Mouse (Mus musculus): ENCODE data around the gene Il17d. TPM values are rescaled to one million over a fixed set of nuclear protein-coding genes. Genes with fewer than 3 reads are reported as not detected.

The Il17d gene
- 3.4 and 4.4 TPM in 2 replicates for polyA plus RNA-seq (2014; fragmentation: Nextera tagmentation; extraction: Ambion mirVana)

GRCm38 (mm10) chr14:57524671-57525387 is at the start of gene Il17d:
TSS of gene Il17d (plus strand) at chr14:57524777.
- peak within 1 kb of the TSS; percentile 77 for H3K4me2 ChIP-seq (replicated peaks; ENCODE audit: low read depth, low read length)
- H3K27ac ChIP-seq (ENCODE audit: low read length), result peak within 1 kb of the TSS; percentile 76
- H3K4me3 ChIP-seq (ENCODE audit: low read depth, low read length), result peak within 1 kb of the TSS; percentile 63
- 0 out of 2 replicates have a peak, but pooled peaks have one; percentile 8 for ATAC-seq (ENCODE audit: insufficient number of reproducible peaks, insufficient read depth, low FRiP score, low read depth)
- H3K9ac ChIP-seq (replicated peaks; ENCODE audit: low read depth, low read length), result peak within 1 kb of the TSS; percentile 60
- 1% methylated on average over 78 of the region's 104 CpGs for WGBS
- no peaks in the 10 kb centered on the region for H3K9me3 ChIP-seq (ENCODE audit: control insufficient read depth, low read depth, low read length)
- H3K36me3 ChIP-seq (ENCODE audit: control insufficient read depth, insufficient read depth, low read length), result no peaks in the 10 kb centered on the region
- H3K4me1 ChIP-seq (ENCODE audit: control insufficient read depth, insufficient read depth, low read length), result no peaks in the 10 kb centered on the region
- no peaks in the 10 kb centered on the region for H3K27me3 ChIP-seq (ENCODE audit: control insufficient read depth, insufficient read depth, low read length)

- 83% methylated on average over 2 of the region's 2 CpGs for WGBS
These were observed 49.5 kb upstream of the Il17d start for GRCm38 (mm10) chr14:57475057-57475456.

GRCm38 (mm10) chr14:57482262-57482661 is 42.3 kb upstream of the Il17d start:
- H3K4me3 ChIP-seq (ENCODE audit: low read depth, low read length), result no peak overlapping the region
- no peak overlapping the region for H3K4me2 ChIP-seq (replicated peaks; ENCODE audit: low read depth, low read length)
- no peak overlapping the region for H3K9ac ChIP-seq (replicated peaks; ENCODE audit: low read depth, low read length)
- no peaks in the 10 kb centered on the region for H3K9me3 ChIP-seq (ENCODE audit: control insufficient read depth, low read depth, low read length)
- WGBS, result 95% methylated on average over 2 of the region's 2 CpGs
- H3K27me3 ChIP-seq (ENCODE audit: control insufficient read depth, insufficient read depth, low read length), result no peaks in the 10 kb centered on the region
- H3K36me3 ChIP-seq (ENCODE audit: control insufficient read depth, insufficient read depth, low read length), result 0 out of 2 replicates have a peak, but pooled peaks cover 3% of the 10 kb centered on the region
- no peak overlapping the region for H3K27ac ChIP-seq (ENCODE audit: low read length)
- no peaks in the 10 kb centered on the region for H3K4me1 ChIP-seq (ENCODE audit: control insufficient read depth, insufficient read depth, low read length)
- ATAC-seq (ENCODE audit: insufficient number of reproducible peaks, insufficient read depth, low FRiP score, low read depth), result no peak

More at GRCm38 (mm10) chr14:57475057-57475456, 49.5 kb upstream of the Il17d start:
- Histone ChIP-seq H3K27me3 (ENCODE audit: control insufficient read depth, insufficient read depth, low read length) (no peaks in the 10 kb centered on the region), H3K9ac (replicated peaks; ENCODE audit: low read depth, low read length) (no peak overlapping the region), H3K36me3 (ENCODE audit: control insufficient read depth, insufficient read depth, low read length) (peaks cover 4% of the 10 kb centered on the region; the same call in 1 of the 2 replicates), H3K4me3 (ENCODE audit: low read depth, low read length) (no peak overlapping the region), H3K4me1 (ENCODE audit: control insufficient read depth, insufficient read depth, low read length) (no peaks in the 10 kb centered on the region), H3K4me2 (replicated peaks; ENCODE audit: low read depth, low read length) (no peak overlapping the region), H3K9me3 (ENCODE audit: control insufficient read depth, low read depth, low read length) (no peaks in the 10 kb centered on the region), H3K27ac (ENCODE audit: low read length) (no peak overlapping the region)
- no peak for ATAC-seq (ENCODE audit: insufficient number of reproducible peaks, insufficient read depth, low FRiP score, low read depth)

DNA sequence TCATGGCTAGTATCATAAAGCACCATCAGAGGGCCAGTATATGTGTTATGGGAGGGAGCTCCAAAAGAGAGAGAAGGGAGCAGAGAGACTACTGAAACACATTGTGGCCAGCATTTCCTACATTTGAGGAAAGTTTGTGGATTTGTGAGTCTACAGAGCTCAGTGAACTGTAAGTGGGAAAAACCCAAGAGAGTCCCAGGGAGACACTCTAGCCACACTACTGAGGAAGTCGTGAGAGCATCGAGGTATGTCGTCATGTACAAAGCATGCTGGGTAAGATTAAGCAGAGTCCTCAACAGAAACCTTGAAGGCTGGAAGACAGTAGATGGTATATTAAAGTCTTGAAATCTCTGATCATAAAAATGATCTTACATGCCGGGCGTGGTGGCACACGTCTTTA is 40.4 kb upstream of the Il17d start:
- Histone ChIP-seq H3K4me2 (replicated peaks; ENCODE audit: low read depth, low read length) (no peak overlapping the region), H3K4me3 (ENCODE audit: low read depth, low read length) (no peak overlapping the region), H3K27ac (ENCODE audit: low read length) (no peak overlapping the region), H3K9ac (replicated peaks; ENCODE audit: low read depth, low read length) (no peak overlapping the region), H3K9me3 (ENCODE audit: control insufficient read depth, low read depth, low read length) (no peaks in the 10 kb centered on the region), H3K27me3 (ENCODE audit: control insufficient read depth, insufficient read depth, low read length) (no peaks in the 10 kb centered on the region), H3K4me1 (ENCODE audit: control insufficient read depth, insufficient read depth, low read length) (no peaks in the 10 kb centered on the region), H3K36me3 (ENCODE audit: control insufficient read depth, insufficient read depth, low read length) (0 out of 2 replicates have a peak, but pooled peaks cover 3% of the 10 kb centered on the region)
- WGBS, result 92% methylated on average over 6 of the region's 6 CpGs
- ATAC-seq (ENCODE audit: insufficient number of reproducible peaks, insufficient read depth, low FRiP score, low read depth), result no peak

- H3K36me3 ChIP-seq (ENCODE audit: control insufficient read depth, insufficient read depth, low read length), result no peaks in the 10 kb centered on the region
- H3K4me1 ChIP-seq (ENCODE audit: control insufficient read depth, insufficient read depth, low read length), result no peaks in the 10 kb centered on the region
- no peak for ATAC-seq (ENCODE audit: insufficient number of reproducible peaks, insufficient read depth, low FRiP score, low read depth)
- no peak overlapping the region for H3K27ac ChIP-seq (ENCODE audit: low read length)
- no peaks in the 10 kb centered on the region for H3K9me3 ChIP-seq (ENCODE audit: control insufficient read depth, low read depth, low read length)
- H3K9ac ChIP-seq (replicated peaks; ENCODE audit: low read depth, low read length), result no peak overlapping the region
- 85% methylated on average over 3 of the region's 3 CpGs for WGBS
- no peak overlapping the region for H3K4me3 ChIP-seq (ENCODE audit: low read depth, low read length)
- H3K27me3 ChIP-seq (ENCODE audit: control insufficient read depth, insufficient read depth, low read length), result no peaks in the 10 kb centered on the region
- H3K4me2 ChIP-seq (replicated peaks; ENCODE audit: low read depth, low read length), result no peak overlapping the region
These were observed 34.9 kb upstream of the Il17d start for GRCm38 (mm10) chr14:57489696-57490095.

DNA sequence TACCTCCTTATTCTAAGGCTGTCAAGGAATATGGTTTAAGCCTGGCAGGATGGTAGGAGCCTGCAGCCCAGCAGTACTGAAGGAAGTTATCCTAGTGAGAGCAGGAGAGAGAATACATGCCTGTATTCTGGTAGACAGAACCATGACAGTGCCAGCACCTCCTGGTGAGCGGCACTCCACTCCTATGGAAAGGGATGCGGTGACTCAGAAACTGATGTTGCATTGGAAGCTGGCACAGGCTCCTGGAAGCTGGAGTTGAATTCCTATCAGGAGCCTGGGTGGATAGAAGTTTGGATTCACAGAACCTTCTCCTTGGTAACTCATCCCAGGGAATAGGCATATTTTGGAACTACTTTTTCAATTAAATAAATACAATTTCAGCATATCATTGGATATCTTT is 30.7 kb upstream of the Il17d start:
- no peak overlapping the region for H3K27ac ChIP-seq (ENCODE audit: low read length)
- 88% methylated on average over 2 of the region's 2 CpGs for WGBS
- no peaks in the 10 kb centered on the region for H3K4me1 ChIP-seq (ENCODE audit: control insufficient read depth, insufficient read depth, low read length)
- no peak overlapping the region for H3K4me3 ChIP-seq (ENCODE audit: low read depth, low read length)
- ATAC-seq (ENCODE audit: insufficient number of reproducible peaks, insufficient read depth, low FRiP score, low read depth), result no peak
- H3K4me2 ChIP-seq (replicated peaks; ENCODE audit: low read depth, low read length), result no peak overlapping the region
- no peaks in the 10 kb centered on the region for H3K27me3 ChIP-seq (ENCODE audit: control insufficient read depth, insufficient read depth, low read length)
- H3K9ac ChIP-seq (replicated peaks; ENCODE audit: low read depth, low read length), result no peak overlapping the region
- H3K9me3 ChIP-seq (ENCODE audit: control insufficient read depth, low read depth, low read length), result no peaks in the 10 kb centered on the region
- no peaks in the 10 kb centered on the region for H3K36me3 ChIP-seq (ENCODE audit: control insufficient read depth, insufficient read depth, low read length)

DNA sequence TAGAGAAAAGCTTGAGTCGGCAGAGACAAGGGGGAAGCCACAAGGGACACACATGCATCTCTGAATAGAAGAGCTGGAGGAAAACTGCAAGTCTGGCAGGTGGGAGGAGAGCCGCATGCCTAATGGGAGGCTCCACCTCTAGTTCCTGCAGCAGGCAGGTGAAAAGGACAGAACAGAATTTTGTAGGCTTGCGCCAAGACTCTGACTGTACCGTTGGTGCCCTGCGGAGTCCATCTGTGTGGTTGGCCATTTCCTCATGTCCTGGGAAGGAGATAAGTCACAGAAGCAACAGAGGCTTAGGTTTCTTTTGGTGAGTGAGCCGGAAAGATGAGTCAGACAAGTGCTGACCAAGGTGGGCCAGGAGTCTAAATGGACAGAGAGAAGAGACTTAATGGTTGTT is 20.8 kb upstream of the Il17d start:
- Histone ChIP-seq H3K9ac (replicated peaks; ENCODE audit: low read depth, low read length) (no peak overlapping the region), H3K27ac (ENCODE audit: low read length) (no peak overlapping the region), H3K4me3 (ENCODE audit: low read depth, low read length) (no peak overlapping the region), H3K36me3 (ENCODE audit: control insufficient read depth, insufficient read depth, low read length) (no peaks in the 10 kb centered on the region), H3K9me3 (ENCODE audit: control insufficient read depth, low read depth, low read length) (no peaks in the 10 kb centered on the region), H3K4me1 (ENCODE audit: control insufficient read depth, insufficient read depth, low read length) (no peaks in the 10 kb centered on the region), H3K4me2 (replicated peaks; ENCODE audit: low read depth, low read length) (no peak overlapping the region), H3K27me3 (ENCODE audit: control insufficient read depth, insufficient read depth, low read length) (no peaks in the 10 kb centered on the region)
- ATAC-seq (ENCODE audit: insufficient number of reproducible peaks, insufficient read depth, low FRiP score, low read depth), result no peak
- 85% methylated on average over 6 of the region's 6 CpGs for WGBS

- Histone ChIP-seq H3K27ac (ENCODE audit: low read length) (no peak overlapping the region), H3K4me3 (ENCODE audit: low read depth, low read length) (no peak overlapping the region), H3K4me1 (ENCODE audit: control insufficient read depth, insufficient read depth, low read length) (no peaks in the 10 kb centered on the region), H3K27me3 (ENCODE audit: control insufficient read depth, insufficient read depth, low read length) (no peaks in the 10 kb centered on the region), H3K9me3 (ENCODE audit: control insufficient read depth, low read depth, low read length) (no peaks in the 10 kb centered on the region), H3K4me2 (replicated peaks; ENCODE audit: low read depth, low read length) (no peak overlapping the region), H3K36me3 (ENCODE audit: control insufficient read depth, insufficient read depth, low read length) (no peaks in the 10 kb centered on the region), H3K9ac (replicated peaks; ENCODE audit: low read depth, low read length) (no peak overlapping the region)
- WGBS, result 60% methylated on average over 6 of the region's 6 CpGs
- ATAC-seq (ENCODE audit: insufficient number of reproducible peaks, insufficient read depth, low FRiP score, low read depth), result no peak
These were observed 15.0 kb upstream of the Il17d start for GRCm38 (mm10) chr14:57509554-57509953.
